Mouse (Mus musculus) adrenal gland (tissue): Measurements from ENCODE around the gene Kcnk15.

Source experiments
- intact Hi-C: fragments of 180-260 bp; cut with DNase I; formaldehyde crosslinking; loops from one replicate; pipeline ENCODE4 v1.15.1; 2025

Gene Kcnk15

GRCm38 (mm10) chr2:163874877-163875276 lies 21.4 kb downstream of the Kcnk15 start:
- intact Hi-C loops, result loop anchor here (5.0 kb wide), 1 partner anchor 42 kb away; the partner anchor contains the start of gene Rims4

- intact Hi-C loops, result no loop called here
Observed at GRCm38 (mm10) chr2:163875484-163875883, 22.0 kb downstream of the Kcnk15 start.

- intact Hi-C loops, result no loop called here
Observed at GRCm38 (mm10) chr2:163876830-163877498, 23.5 kb downstream of the Kcnk15 start.

GRCm38 (mm10) chr2:163880891-163881290 lies 27.4 kb downstream of the Kcnk15 start:
- intact Hi-C loops, result no loop called here

- intact Hi-C loops, result no loop called here
Observed at GRCm38 (mm10) chr2:163882859-163883652, 29.6 kb downstream of the Kcnk15 start.

- intact Hi-C loops, result no loop called here
Observed at GRCm38 (mm10) chr2:163889411-163889810, 36.0 kb downstream of the Kcnk15 start.

GRCm38 (mm10) chr2:163890586-163890985 lies 37.1 kb downstream of the Kcnk15 start:
- intact Hi-C loops, result no loop called here

GRCm38 (mm10) chr2:163891271-163891670 lies 37.8 kb downstream of the Kcnk15 start:
- intact Hi-C loops, result no loop called here

- intact Hi-C loops, result no loop called here
Observed at GRCm38 (mm10) chr2:163893446-163894370, 40.3 kb downstream of the Kcnk15 start.

- intact Hi-C loops, result no loop called here
Observed at GRCm38 (mm10) chr2:163895156-163895555, 41.7 kb downstream of the Kcnk15 start.

- intact Hi-C loops, result no loop called here
Observed at GRCm38 (mm10) chr2:163897026-163897425, 43.6 kb downstream of the Kcnk15 start.

- intact Hi-C loops, result no loop called here
Observed at GRCm38 (mm10) chr2:163897988-163898535, 44.6 kb downstream of the Kcnk15 start.

GRCm38 (mm10) chr2:163899910-163900411 lies 46.5 kb downstream of the Kcnk15 start:
- intact Hi-C loops, result no loop called here

GRCm38 (mm10) chr2:163901043-163901442 lies 47.6 kb downstream of the Kcnk15 start:
- intact Hi-C loops, result no loop called here

GRCm38 (mm10) chr2:163902448-163902847 lies 49.0 kb downstream of the Kcnk15 start:
- intact Hi-C loops, result no loop called here

- intact Hi-C loops, result no loop called here
Observed at GRCm38 (mm10) chr2:163903461-163903860, 50.0 kb downstream of the Kcnk15 start.

- intact Hi-C loops, result no loop called here
Observed at GRCm38 (mm10) chr2:163904323-163904722, 50.9 kb downstream of the Kcnk15 start.

GRCm38 (mm10) chr2:163907131-163907530 lies 53.7 kb downstream of the Kcnk15 start:
- intact Hi-C loops, result loop anchor here (5.0 kb wide), 1 partner anchor 50 kb away; no protein-coding TSS in a partner anchor
